Mouse (Mus musculus) hindbrain, embryonic 13.5 days (tissue): ENCODE measurements at regions not wholly inside any gene's neighbourhood (a gene's known extent, or its start where the extent isn't known, plus 50 kb on each side); places are given as distances from the start of the nearest gene placed in this dataset.

Experiments used
- ATAC-seq: fragments of 200-750 bp; cut with Nextera tagmentation; 2 replicates; pipeline ENCODE4 v1.8.0; 2017; ENCODE audit warnings: moderate TSS enrichment; ENCODE audit not compliant: low FRiP score
- H3K27ac ChIP-seq: fragments of 300-500 bp; sonication (generic); 2 replicates; pipeline ENCODE4 v1.5.1; 2015; ENCODE audit warnings: inconsistent platforms, mild to moderate bottlenecking, moderate library complexity
- H3K27me3 ChIP-seq: fragments of 300-500 bp; sonication (generic); 2 replicates; pipeline ENCODE4 v1.6.1; 2015; ENCODE audit warnings: mild to moderate bottlenecking, inconsistent platforms
- H3K36me3 ChIP-seq: fragments of 300-500 bp; sonication (generic); 2 replicates; pipeline ENCODE4 v1.6.1; 2015; ENCODE audit warnings: mild to moderate bottlenecking, inconsistent platforms
- H3K4me1 ChIP-seq: fragments of 300-500 bp; sonication (generic); replicated peaks from 2 replicates; pipeline ENCODE4 v1.6.1; 2015; ENCODE audit warnings: inconsistent platforms
- H3K4me2 ChIP-seq: fragments of 300-500 bp; sonication (generic); 2 replicates; pipeline ENCODE4 v1.6.1; 2015; ENCODE audit warnings: inconsistent platforms, mild to moderate bottlenecking, moderate library complexity
- H3K4me3 ChIP-seq: fragments of 300-500 bp; sonication (generic); 2 replicates; pipeline ENCODE4 v1.5.1; 2015; ENCODE audit warnings: mild to moderate bottlenecking, inconsistent platforms
- H3K9ac ChIP-seq: fragments of 300-500 bp; sonication (generic); 2 replicates; pipeline ENCODE4 v1.6.1; 2015; ENCODE audit warnings: mild to moderate bottlenecking, inconsistent platforms
- H3K9me3 ChIP-seq: fragments of 300-500 bp; sonication (generic); 2 replicates; pipeline ENCODE4 v1.6.1; 2016; ENCODE audit warnings: inconsistent platforms
- WGBS: fragments of 180-500 bp; shearing (Covaris S2); methylation state at CpG from one replicate; pipeline ENCODE4 v1.1.7; 2015; 5-methylcytosine and 5-hydroxymethylcytosine counted together

GRCm38 (mm10) chr1:183962486-183962885 is 50.6 kb upstream of the Dusp10 start:
- Histone ChIP-seq H3K27ac (no peak overlapping the region), H3K9me3 (no peaks in the 10 kb centered on the region), H3K4me3 (no peak overlapping the region), H3K36me3 (no peaks in the 10 kb centered on the region), H3K27me3 (no peaks in the 10 kb centered on the region), H3K4me1 (no peaks in the 10 kb centered on the region), H3K4me2 (no peak overlapping the region), H3K9ac (no peak overlapping the region)
- 94% methylated on average over 2 of the region's 2 CpGs for WGBS
- ATAC-seq = no peak

GRCm38 (mm10) chr1:183963286-183963685 is 49.8 kb upstream of the Dusp10 start:
- ATAC-seq = no peak
- no peak overlapping the region for H3K27ac ChIP-seq
- H3K9ac ChIP-seq = no peak overlapping the region
- WGBS = 95% methylated on average over 4 of the region's 4 CpGs
- H3K4me2 ChIP-seq = no peak overlapping the region
- H3K4me3 ChIP-seq = no peak overlapping the region
- H3K9me3 ChIP-seq = no peaks in the 10 kb centered on the region
- no peaks in the 10 kb centered on the region for H3K4me1 ChIP-seq
- no peaks in the 10 kb centered on the region for H3K27me3 ChIP-seq
- no peaks in the 10 kb centered on the region for H3K36me3 ChIP-seq
